Mouse (Mus musculus): ENCODE data around the gene Slc25a44.

- no peak for TF ChIP-seq HCFC1 (IDR thresholded peaks at IDR 0.05; ENCODE audit: borderline replicate concordance, insufficient read depth, low read length)
- TF ChIP-seq MAFK (IDR thresholded peaks at IDR 0.05; ENCODE audit: insufficient read depth, low read depth, low read length) = no peak
- TF ChIP-seq ZC3H11A (IDR thresholded peaks at IDR 0.05; ENCODE audit: borderline replicate concordance, low read depth, low read length) = no peak
- TF ChIP-seq ZNF384 (IDR thresholded peaks at IDR 0.05; ENCODE audit: low read depth, low read length) = no peak
- TF ChIP-seq CHD2 (IDR thresholded peaks at IDR 0.05; ENCODE audit: low read depth, low read length) = no peak
Measured at GRCm38 (mm10) chr3:88393776-88394375, 31.1 kb downstream of the Slc25a44 start.

All from ES-E14 (cell line).